Mouse (Mus musculus) kidney, postnatal 25 days (tissue): Measurements from ENCODE around the gene Olfr449.

Source experiments
- DNase-seq, 2 experiments: peaks; one replicate each; pipeline ENCODE4 v3.0.0; 2021; ENCODE audit warnings: mixed read lengths in 2 of 2

Gene Olfr449

GRCm38 (mm10) chr6:42834084-42834483 is at the start of gene Olfr449:
Olfr449 (plus strand) TSS chr6:42834384.
- no peak for DNase-seq

- DNase-seq: no peak
Observed at GRCm38 (mm10) chr6:42784793-42785192, 49.4 kb upstream of the Olfr449 start, which contains the start of gene Olfr452. Olfr452 (plus strand) TSS chr6:42785093.

- no peak for DNase-seq
Observed at GRCm38 (mm10) chr6:42790247-42790948, 43.8 kb upstream of the Olfr449 start.

- no peak for DNase-seq
Observed at GRCm38 (mm10) chr6:42790949-42791556, 43.1 kb upstream of the Olfr449 start.

DNA sequence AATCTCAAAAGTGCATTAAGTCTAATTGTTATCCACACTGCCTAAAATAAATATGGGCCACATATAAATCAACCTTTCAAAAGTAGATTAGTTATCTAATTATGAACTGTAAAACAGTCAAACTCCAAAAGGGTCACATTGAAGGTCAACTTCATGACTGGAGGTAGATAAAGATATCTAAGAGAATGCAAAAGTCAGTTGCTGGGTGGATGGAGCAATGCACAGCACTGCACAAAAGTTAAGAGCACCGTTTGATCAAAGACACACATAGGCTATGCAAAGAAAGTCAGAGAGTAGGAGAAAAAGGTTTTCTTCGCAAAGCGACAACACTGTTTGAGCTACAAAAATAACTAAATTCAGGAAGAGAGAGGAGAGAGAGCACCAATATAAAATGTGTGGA is 39.2 kb upstream of the Olfr449 start:
- no peak for DNase-seq

- no peak for DNase-seq
Observed at GRCm38 (mm10) chr6:42811639-42812038, 22.5 kb upstream of the Olfr449 start, which contains the start of gene Olfr450. Olfr450 (plus strand) TSS chr6:42811939.

DNA sequence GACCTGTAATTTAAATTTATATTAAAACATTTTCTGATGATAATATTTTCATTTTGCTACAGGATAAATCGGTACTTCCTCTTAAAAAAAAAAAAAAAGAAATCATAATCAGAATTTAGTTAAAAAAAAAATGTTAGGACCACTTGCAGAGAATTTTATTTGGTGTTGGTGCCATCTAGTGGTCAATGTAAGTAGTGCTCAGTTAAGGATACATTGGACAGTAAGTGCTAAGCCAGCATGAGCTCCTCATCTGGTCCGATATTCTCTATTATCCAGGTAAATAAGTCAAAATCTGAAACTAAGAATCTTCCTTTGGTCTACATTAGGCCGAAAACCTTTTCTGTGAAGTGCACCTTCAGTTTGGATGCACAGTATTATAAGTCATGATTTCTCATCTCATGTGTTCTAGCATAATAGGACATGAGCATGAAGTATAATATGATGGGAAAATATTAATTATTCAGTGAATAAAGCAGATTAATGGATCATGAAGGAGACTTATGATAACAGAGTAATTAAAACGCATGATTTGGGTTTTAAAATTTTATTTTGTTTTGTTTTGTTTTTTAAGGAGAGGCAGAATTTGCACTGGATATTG is 26.1 kb downstream of the Olfr449 start:
- peak in 1 of 2 experiments; percentile 53 for DNase-seq

DNA sequence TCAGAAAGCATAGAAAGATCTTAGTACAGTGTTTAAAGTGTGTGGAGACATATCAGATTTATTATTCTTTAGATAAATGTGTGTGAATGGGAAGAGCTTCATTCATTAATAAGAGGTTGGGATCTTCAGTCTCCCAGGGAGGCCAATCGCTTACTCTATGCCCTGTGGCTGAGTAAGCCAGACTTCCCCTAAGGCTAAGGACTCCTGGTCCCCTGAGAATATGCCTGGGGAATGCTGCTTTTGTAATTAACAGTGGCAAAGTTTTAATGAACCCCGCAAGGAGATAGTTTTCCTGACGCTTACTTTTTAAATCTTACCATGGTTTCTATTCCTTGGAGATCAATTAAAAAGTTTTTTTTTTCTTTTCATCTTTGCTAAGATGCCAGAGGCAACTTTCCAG is 35.5 kb downstream of the Olfr449 start:
- no peak for DNase-seq

DNA sequence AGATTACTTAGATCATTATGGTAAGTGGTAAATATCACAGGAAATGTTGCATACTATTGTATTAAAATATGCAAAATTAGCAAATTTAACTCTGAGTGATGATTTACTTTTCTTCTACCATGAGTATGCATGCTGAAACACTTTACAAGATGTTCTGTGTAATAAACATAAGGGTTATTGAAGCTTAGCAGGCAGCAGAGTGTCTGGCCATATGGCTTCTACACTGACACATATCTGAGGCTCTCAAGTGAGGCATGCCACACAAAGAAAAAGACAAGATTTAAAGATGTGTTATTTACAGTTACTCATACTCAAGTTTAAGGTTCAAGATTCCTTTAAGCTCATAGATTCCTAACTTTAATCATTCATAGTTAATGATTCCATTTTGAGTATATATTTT is 42.1 kb downstream of the Olfr449 start:
- DNase-seq: no peak
